Comparison of ENCODE assay signal across 15 mouse cellular contexts in genomic region chr10:18700117-18700516, GRCm38 (mm10). TPM values are rescaled to one million over a fixed set of nuclear protein-coding genes. Genes with fewer than 3 reads are reported as not detected.
DNase-seq lines count a peak whose midpoint lies in the region; ATAC-seq and TF ChIP-seq lines count a peak whose summit lies in the region.
"Had no signal": no experiment of that assay in that cellular context is flagged by ENCODE, and none has a peak within 500 bp of the region (broad histone marks: within the 10 kb centered on the region; RNA-seq: fewer than 3 reads in every experiment).

No protein-coding gene starts in this region.

- 64% methylated on average over 2 of the region's 2 CpGs for WGBS in heart, embryonic 12.5 days
- WGBS in thymus, adult 2 months = 72% methylated on average over 2 of the region's 2 CpGs

- ATAC-seq in heart, embryonic 12.5 days (ENCODE audit: insufficient number of reproducible peaks, low FRiP score) = no peak
- no peak for ATAC-seq in megakaryocyte-erythroid progenitor cell, adult 5-6 weeks (replicated peaks; ENCODE audit: low FRiP score, low TSS enrichment, poor library complexity, severe bottlenecking)
- ATAC-seq: forebrain, embryonic 13.5 days; intestine, embryonic 15.5 days; Patski had no signal

- H3K4me3 ChIP-seq in heart, embryonic 12.5 days = no peak overlapping the region
- no peak overlapping the region for H3K4me3 ChIP-seq in thymus, adult 2 months (ENCODE audit: control insufficient read depth, insufficient read depth, low read length)
- H3K4me3 ChIP-seq: forebrain, embryonic 13.5 days; heart, embryonic 13.5 days; intestine, embryonic 15.5 days; liver, embryonic 13.5 days had no signal

- H3K9ac ChIP-seq in heart, embryonic 12.5 days = no peak overlapping the region
- H3K9ac ChIP-seq: forebrain, embryonic 13.5 days; heart, embryonic 13.5 days; intestine, embryonic 15.5 days; liver, embryonic 13.5 days had no signal

- TF ChIP-seq CTCF in thymus, adult 2 months (IDR thresholded peaks at IDR 0.05; ENCODE audit: borderline replicate concordance, control insufficient read depth, extremely low read depth, insufficient read depth, low read length, poor library complexity) = no peak

- H3K4me1 ChIP-seq in heart, embryonic 12.5 days (replicated peaks) = no peaks in the 10 kb centered on the region
- no peaks in the 10 kb centered on the region for H3K4me1 ChIP-seq in thymus, adult 2 months (replicated peaks; ENCODE audit: control insufficient read depth, insufficient read depth, low read length)
- H3K4me1 ChIP-seq: heart, embryonic 13.5 days; intestine, embryonic 15.5 days; liver, embryonic 13.5 days had no signal

- no peak overlapping the region for H3K27ac ChIP-seq in heart, embryonic 12.5 days (ENCODE audit: poor library complexity, severe bottlenecking)
- H3K27ac ChIP-seq in thymus, adult 2 months (ENCODE audit: control insufficient read depth, insufficient read depth, low read length) = no peak overlapping the region
- H3K27ac ChIP-seq: forebrain, embryonic 13.5 days; heart, embryonic 13.5 days; intestine, embryonic 15.5 days; liver, embryonic 13.5 days had no signal

- peak; percentile 91 for DNase-seq in heart, adult 11 months
- peak; percentile 11 for DNase-seq in right cerebral cortex, adult 18-20 months
- DNase-seq in right cerebral cortex, postnatal 25 days = no peak
- peak; percentile 24 for DNase-seq in gastrocnemius, postnatal 10 days
- no peak for DNase-seq in natural killer cell, adult 2 months (ENCODE audit: low spot score in 2 of 2)
- DNase-seq in thymus, adult 2 months = no peak
- DNase-seq: liver, embryonic 13.5 days; spleen, adult 18-20 months had no signal

- no peaks in the 10 kb centered on the region for H3K36me3 ChIP-seq in heart, embryonic 12.5 days
- H3K36me3 ChIP-seq in thymus, adult 2 months (ENCODE audit: control insufficient read depth, insufficient read depth, low read length) = no peaks in the 10 kb centered on the region
- H3K36me3 ChIP-seq: heart, embryonic 13.5 days; intestine, embryonic 15.5 days; liver, embryonic 13.5 days had no signal

- 0 out of 2 replicates have a peak, but pooled peaks cover 3% of the 10 kb centered on the region for H3K9me3 ChIP-seq in heart, embryonic 12.5 days (replicated peaks)
- H3K9me3 ChIP-seq: forebrain, embryonic 13.5 days; heart, embryonic 13.5 days; intestine, embryonic 15.5 days; liver, embryonic 13.5 days had no signal

- H3K4me2 ChIP-seq in heart, embryonic 12.5 days = no peak overlapping the region
- H3K4me2 ChIP-seq: forebrain, embryonic 13.5 days; heart, embryonic 13.5 days; intestine, embryonic 15.5 days; liver, embryonic 13.5 days had no signal

- H3K27me3 ChIP-seq in heart, embryonic 12.5 days (replicated peaks) = no peaks in the 10 kb centered on the region
- H3K27me3 ChIP-seq in thymus, adult 2 months (ENCODE audit: control insufficient read depth, insufficient read depth, low read length) = no peaks in the 10 kb centered on the region
- H3K27me3 ChIP-seq: forebrain, embryonic 13.5 days; heart, embryonic 13.5 days; intestine, embryonic 15.5 days; liver, embryonic 13.5 days; Patski had no signal

- no peak for TF ChIP-seq POLR2A in thymus, adult 2 months (IDR thresholded peaks at IDR 0.05; ENCODE audit: control insufficient read depth, extremely low read depth, insufficient read depth, low read length, poor library complexity)

RNA-seq across cellular contexts. Expression of gene Arfgef3, which starts 43.6 kb away (rescaled TPM):
- polyA plus RNA-seq in heart, embryonic 12.5 days (2016; fragmentation: Nextera tagmentation; extraction: Ambion mirVana) = 0.57 and 0.69 TPM in 2 replicates
- total RNA-seq in gastrocnemius, postnatal 10 days (2021) = 1 to 10 TPM; 1.7 to 2.3 TPM
- not detected in 2 replicates for total RNA-seq in megakaryocyte-erythroid progenitor cell, adult 5-6 weeks (2014; fragmentation: Nextera tagmentation)
- 0.14 TPM in 1 of 2 replicates, not detected in the other for total RNA-seq in megakaryocyte-erythroid progenitor cell, adult 5-6 weeks (2017)
- 0.92 and 1.4 TPM in 2 replicates for polyA plus RNA-seq in thymus, adult 2 months (2012; rRNA removed)
- total RNA-seq: monocyte, adult 5-6 weeks had no signal

Comparison
In these comparisons a context has a peak if more than half of its experiments do, and no peak if none do; other contexts are left out.
1. DNase-seq: peak in heart, adult 11 months (single experiment), right cerebral cortex, adult 18-20 months (single experiment) and gastrocnemius, postnatal 10 days (single experiment); none in right cerebral cortex, postnatal 25 days (single experiment), natural killer cell, adult 2 months (0 of 2) and thymus, adult 2 months (single experiment).